Mouse (Mus musculus) heart, embryonic 15.5 days (tissue): ENCODE measurements around the gene Cfap97. TPM values are rescaled to one million over a fixed set of nuclear protein-coding genes. Genes with fewer than 3 reads are reported as not detected.
"Not testable (repeated sequence)": the region's sequence is repeated elsewhere in the genome, so short reads cannot be mapped to it uniquely, and the experiment has no call there.

Experiments used
- ATAC-seq: fragments of 200-750 bp; cut with Nextera tagmentation; replicated peaks from 2 replicates; pipeline ENCODE4 v1.8.0; 2017; ENCODE audit warnings: low read depth, moderate TSS enrichment; ENCODE audit not compliant: insufficient number of reproducible peaks, insufficient read depth, low FRiP score
- H3K27ac ChIP-seq: fragments of 300-500 bp; sonication (generic); 2 replicates; pipeline ENCODE4 v1.5.1; 2015; ENCODE audit warnings: mild to moderate bottlenecking, inconsistent platforms
- H3K27me3 ChIP-seq: fragments of 300-500 bp; sonication (generic); 2 replicates; pipeline ENCODE4 v1.6.1; 2015; ENCODE audit warnings: inconsistent platforms
- H3K36me3 ChIP-seq: fragments of 300-500 bp; sonication (generic); 2 replicates; pipeline ENCODE4 v1.6.1; 2015; ENCODE audit warnings: mild to moderate bottlenecking, inconsistent platforms
- H3K4me1 ChIP-seq: fragments of 300-500 bp; sonication (generic); replicated peaks from 2 replicates; pipeline ENCODE4 v1.6.1; 2015; ENCODE audit warnings: inconsistent platforms
- H3K4me2 ChIP-seq: fragments of 300-500 bp; sonication (generic); 2 replicates; pipeline ENCODE4 v1.6.1; 2015; ENCODE audit warnings: inconsistent platforms, mild to moderate bottlenecking, moderate library complexity
- H3K4me3 ChIP-seq: fragments of 300-500 bp; sonication (generic); 2 replicates; pipeline ENCODE4 v1.5.1; 2015; ENCODE audit warnings: mild to moderate bottlenecking, inconsistent platforms
- H3K9ac ChIP-seq: fragments of 300-500 bp; sonication (generic); 2 replicates; pipeline ENCODE4 v1.6.1; 2015; ENCODE audit warnings: mild to moderate bottlenecking, inconsistent platforms
- H3K9me3 ChIP-seq: fragments of 300-500 bp; sonication (generic); replicated peaks from 2 replicates; pipeline ENCODE4 v1.6.1; 2016; ENCODE audit warnings: inconsistent platforms
- WGBS: fragments of 180-500 bp; shearing (Covaris S2); methylation state at CpG from one replicate; pipeline ENCODE4 v1.1.7; 2015; ENCODE audit warnings: mixed read lengths; 5-methylcytosine and 5-hydroxymethylcytosine counted together
- microRNA-seq: library from miRNA; unstranded; fragments of <30 nt; microRNA quantifications from one replicate; pipeline ENCODE4, GENCODE M21; 2016
- polyA plus RNA-seq: library from polyadenylated mRNA; unstranded; fragments of >200 nt; fragmentation: Nextera tagmentation; extraction: Ambion mirVana; gene quantifications from 2 replicates; pipeline ENCODE4 v1.2.1, GENCODE M21; 2015

Gene Cfap97
- polyA plus RNA-seq, 1 experiment from 2014 or later: 20.5 TPM

DNA sequence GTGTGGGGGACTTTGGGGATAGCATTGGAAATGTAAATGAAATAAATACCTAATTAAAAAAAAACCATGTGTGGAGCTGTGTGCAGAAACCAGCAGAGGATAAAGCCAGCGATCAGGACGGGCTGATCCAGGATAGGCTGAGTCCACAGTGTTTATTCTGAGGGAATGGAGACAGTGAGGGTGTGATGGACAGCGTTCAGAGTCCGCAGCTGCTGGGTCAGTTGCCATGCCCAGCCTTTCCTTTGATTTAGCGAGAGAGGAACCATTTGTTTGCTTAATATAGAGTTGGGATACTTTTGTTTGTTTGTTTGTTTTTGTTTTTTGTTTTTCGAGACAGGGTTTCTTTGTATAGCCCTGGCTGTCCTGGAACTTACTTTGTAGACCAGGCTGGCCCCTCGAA lies 80.4 kb downstream of the Cfap97 start:
- not testable (repeated sequence) for H3K27me3 ChIP-seq, H3K9ac ChIP-seq, H3K4me2 ChIP-seq, ATAC-seq, H3K36me3 ChIP-seq, H3K4me3 ChIP-seq, H3K9me3 ChIP-seq, H3K4me1 ChIP-seq, H3K27ac ChIP-seq
- WGBS: 77% methylated on average over 7 of the region's 7 CpGs

DNA sequence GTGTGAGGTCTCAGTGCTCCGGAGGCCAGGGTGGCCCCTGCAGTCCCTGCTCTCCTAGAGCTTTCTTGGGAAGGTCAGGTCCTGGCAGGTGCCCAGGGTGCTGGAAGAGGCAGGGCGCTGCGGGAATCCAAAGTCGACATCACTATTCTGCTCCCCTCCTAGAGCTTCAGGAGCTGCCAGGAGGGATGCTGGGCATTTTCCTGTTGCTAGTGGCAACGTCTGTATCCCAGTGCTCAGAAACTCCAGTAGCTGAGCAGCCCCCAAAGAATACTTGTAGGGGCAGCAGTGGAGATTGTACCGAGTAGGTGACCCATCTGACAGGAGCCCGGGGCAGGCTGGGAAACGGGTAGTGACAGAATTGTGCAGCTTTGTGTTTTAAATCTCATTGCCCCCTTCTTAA lies 81.2 kb downstream of the Cfap97 start:
- no peak overlapping the region for H3K9ac ChIP-seq
- H3K4me2 ChIP-seq: no peak overlapping the region
- H3K27me3 ChIP-seq: no peaks in the 10 kb centered on the region
- H3K27ac ChIP-seq: no peak overlapping the region
- H3K4me3 ChIP-seq: no peak overlapping the region
- no peaks in the 10 kb centered on the region for H3K9me3 ChIP-seq
- no peak for ATAC-seq
- peaks cover 9% of the 10 kb centered on the region for H3K4me1 ChIP-seq
- 54% methylated on average over 8 of the region's 8 CpGs for WGBS
- no peaks in the 10 kb centered on the region for H3K36me3 ChIP-seq

DNA sequence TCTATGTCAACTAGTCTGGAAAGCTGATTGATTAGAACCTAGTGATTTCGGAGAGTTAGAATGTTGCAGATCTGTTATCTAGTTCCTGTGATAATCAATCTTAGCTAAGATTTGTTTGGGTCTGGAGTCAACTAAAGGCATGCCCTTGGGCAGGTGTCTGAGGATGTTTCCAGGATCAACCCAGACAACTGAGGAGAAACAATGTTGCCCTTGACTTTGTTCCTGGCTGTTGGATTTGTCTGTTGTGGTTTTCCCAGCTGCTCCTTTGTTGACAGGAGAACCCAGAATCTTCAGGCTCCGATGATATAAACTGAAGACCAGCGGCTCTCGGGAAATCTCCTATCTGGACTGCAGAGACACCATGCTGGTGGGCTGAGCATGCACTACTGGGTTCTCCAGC lies 83.2 kb downstream of the Cfap97 start:
- H3K4me2 ChIP-seq: no peak overlapping the region
- H3K9me3 ChIP-seq: no peaks in the 10 kb centered on the region
- peaks cover 9% of the 10 kb centered on the region for H3K4me1 ChIP-seq
- ATAC-seq: no peak
- no peak overlapping the region for H3K4me3 ChIP-seq
- H3K9ac ChIP-seq: no peak overlapping the region
- H3K36me3 ChIP-seq: no peaks in the 10 kb centered on the region
- 78% methylated on average over 4 of the region's 4 CpGs for WGBS
- no peak overlapping the region for H3K27ac ChIP-seq
- no peaks in the 10 kb centered on the region for H3K27me3 ChIP-seq

DNA sequence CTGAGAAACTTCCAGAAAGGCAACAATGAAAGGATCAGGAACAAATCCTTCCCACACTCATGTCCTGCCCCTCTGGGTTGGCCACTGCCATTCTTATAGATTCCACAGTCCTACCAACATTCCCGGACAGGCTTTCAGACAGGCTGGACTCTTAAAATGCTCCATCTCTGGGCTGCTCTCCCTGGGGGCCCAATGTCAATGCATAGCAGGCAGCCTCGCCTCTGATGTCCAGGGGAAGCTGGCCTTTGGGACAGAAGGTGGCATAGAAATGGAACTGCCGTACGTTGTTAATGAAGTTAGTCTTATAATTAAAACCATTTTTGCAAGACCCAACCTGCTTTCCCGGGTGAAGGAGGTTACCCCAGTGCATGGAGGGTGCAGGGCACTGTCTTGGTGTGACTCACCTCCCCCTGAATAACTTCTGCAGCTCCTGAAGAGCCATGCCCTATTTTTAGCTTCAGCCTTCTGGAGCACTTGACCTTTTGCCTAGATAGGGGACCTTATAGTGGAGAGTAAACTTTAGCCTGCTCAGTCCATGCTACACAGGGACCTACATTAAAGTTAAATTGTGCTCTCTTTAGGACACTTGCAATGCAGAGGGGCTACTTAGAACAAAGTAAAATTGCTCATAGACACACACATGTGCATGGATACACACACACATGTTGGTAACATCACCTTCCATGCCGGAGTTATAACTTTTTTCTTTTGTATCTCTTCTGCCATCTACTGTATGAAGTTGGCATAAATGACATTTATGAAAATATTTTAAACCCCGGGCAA lies 85.1 kb downstream of the Cfap97 start:
- WGBS: 28% methylated on average over 7 of the region's 7 CpGs

GRCm38 (mm10) chr8:46241568-46242374 lies 90.2 kb downstream of the Cfap97 start:
- no peak; the same call in 1 of the 2 replicates for ATAC-seq
- Histone ChIP-seq H3K4me3 (no peak overlapping the region), H3K27ac (no peak overlapping the region), H3K4me2 (peak overlapping the region; percentile 41), H3K27me3 (no peaks in the 10 kb centered on the region), H3K9me3 (no peaks in the 10 kb centered on the region), H3K36me3 (no peaks in the 10 kb centered on the region), H3K9ac (no peak overlapping the region), H3K4me1 (peaks cover 11% of the 10 kb centered on the region)
- 20% methylated on average over 13 of the region's 13 CpGs for WGBS

More for the DNA sequence above, 85.1 kb downstream of the Cfap97 start:
- Histone ChIP-seq H3K27ac (peak overlapping the region; percentile 71), H3K27me3 (no peaks in the 10 kb centered on the region), H3K9ac (peak overlapping the region; percentile 14; the same call in 1 of the 2 replicates), H3K4me1 (peaks cover 9% of the 10 kb centered on the region), H3K4me3 (no peak overlapping the region), H3K9me3 (no peaks in the 10 kb centered on the region), H3K4me2 (peak overlapping the region; percentile 46), H3K36me3 (no peaks in the 10 kb centered on the region)
- peak; percentile 80; the same call in 1 of the 2 replicates for ATAC-seq

DNA sequence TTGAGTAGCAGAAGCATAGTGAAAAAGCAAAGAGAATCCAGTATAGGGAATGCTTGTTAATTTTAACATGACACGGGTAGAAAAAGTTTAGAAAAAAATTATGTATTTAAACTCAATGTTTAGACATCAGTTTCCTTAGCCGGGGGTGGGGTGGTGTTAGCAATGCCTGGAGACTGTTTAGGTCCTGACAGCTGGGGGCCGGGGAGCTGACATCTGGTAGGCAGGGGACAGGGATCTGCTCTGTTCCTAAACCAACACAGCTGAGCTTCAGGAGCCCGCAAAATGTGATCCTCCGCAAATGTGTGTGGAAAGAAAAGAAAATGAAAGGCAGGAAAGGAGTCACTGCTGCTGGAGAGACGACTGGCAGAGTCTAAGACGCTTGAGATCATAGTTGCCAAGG lies 91.4 kb downstream of the Cfap97 start:
- no peak overlapping the region for H3K27ac ChIP-seq
- 37% methylated on average over 7 of the region's 7 CpGs for WGBS
- H3K36me3 ChIP-seq: no peaks in the 10 kb centered on the region
- H3K9ac ChIP-seq: no peak overlapping the region
- H3K27me3 ChIP-seq: no peaks in the 10 kb centered on the region
- no peak overlapping the region for H3K4me3 ChIP-seq
- H3K4me2 ChIP-seq: no peak overlapping the region
- no peaks in the 10 kb centered on the region for H3K9me3 ChIP-seq
- H3K4me1 ChIP-seq: peaks cover 15% of the 10 kb centered on the region
- ATAC-seq: no peak

Small RNA genes within 50 kb of the gene (microRNA-seq; reads per million reads assigned to microRNA genes)
- not detected for gene Gm23812

Other genes starting within 250 kb of the Cfap97 start
- gene Ccdc110, start 217.2 kb upstream of the Cfap97 start, polyA plus RNA-seq: not detected in 2 replicates
- 3.0 and 3.2 TPM in 2 replicates for gene 1700029J07Rik, start 176.5 kb upstream of the Cfap97 start, polyA plus RNA-seq
- 50.0 and 51.7 TPM in 2 replicates for gene Ufsp2, start 176.2 kb upstream of the Cfap97 start, polyA plus RNA-seq
- gene Lrp2bp, start 152.5 kb upstream of the Cfap97 start, polyA plus RNA-seq: 0.76 and 1.1 TPM in 2 replicates
- 17.9 and 19.6 TPM in 2 replicates for gene Ankrd37, start 146.1 kb upstream of the Cfap97 start, polyA plus RNA-seq
- 3.1 and 4.3 TPM in 2 replicates for gene Snx25, start 388 bp downstream of the Cfap97 start, polyA plus RNA-seq
- 2,014 and 2,378 TPM in 2 replicates for gene Slc25a4, start 59.5 kb downstream of the Cfap97 start, polyA plus RNA-seq
- gene Helt, start 142.9 kb downstream of the Cfap97 start, polyA plus RNA-seq: not detected in 2 replicates